Mouse (Mus musculus) MEL (cell line): ENCODE data around the gene Slc13a1.

Experiments used
- CTCF ChIP-seq, 3 experiments: IDR thresholded peaks in 2 of 3; conservative IDR thresholded peaks in 1 of 3; 2 replicates each; pipeline ENCODE4 v1.5.1; 2011 to 2012; ENCODE audit warnings: low read length in 3 of 3, low read depth in 2 of 3, mild to moderate bottlenecking in 2 of 3, improper control_type of control experiment in 1 of 3, inconsistent platforms in 1 of 3, mixed read lengths in 1 of 3, moderate library complexity in 1 of 3; ENCODE audit not compliant: control insufficient read depth in 1 of 3, insufficient read depth in 1 of 3, poor library complexity in 1 of 3, severe bottlenecking in 1 of 3
- ELF1 ChIP-seq: IDR thresholded peaks from 2 replicates; pipeline ENCODE4 v1.6.1; 2014; ENCODE audit warnings: low read depth, mild to moderate bottlenecking, inconsistent platforms, low read length, improper control_type of control experiment, moderate library complexity
- EP300 ChIP-seq, 2 experiments: IDR thresholded peaks; 2 replicates each; pipeline ENCODE4 v1.6.1; 2011; ENCODE audit warnings: improper control_type of control experiment in 2 of 2, low read length in 2 of 2, low read depth in 1 of 2, mild to moderate bottlenecking in 1 of 2
- GATA1 ChIP-seq: IDR thresholded peaks from 2 replicates; pipeline ENCODE4 v1.6.1; 2011; ENCODE audit warnings: low read depth, low read length, improper control_type of control experiment
- JUND ChIP-seq: IDR thresholded peaks from 2 replicates; pipeline ENCODE4 v1.6.1; 2011; ENCODE audit warnings: low read depth, mild to moderate bottlenecking, improper control_type of control experiment, low read length
- MAX ChIP-seq: IDR thresholded peaks from 2 replicates; pipeline ENCODE4 v1.6.1; 2011; ENCODE audit warnings: low read length, improper control_type of control experiment
- MYC ChIP-seq: IDR thresholded peaks from 2 replicates; pipeline ENCODE4 v1.6.1; 2011; ENCODE audit warnings: low read depth, mild to moderate bottlenecking, low read length, improper control_type of control experiment, moderate library complexity
- POLR2A ChIP-seq, 2 experiments: IDR thresholded peaks; 2 replicates each; pipeline ENCODE4 v1.6.1; 2011 to 2012; ENCODE audit warnings: low read length in 2 of 2, mild to moderate bottlenecking in 2 of 2, control low read depth in 1 of 2, improper control_type of control experiment in 1 of 2, low read depth in 1 of 2, moderate library complexity in 1 of 2; ENCODE audit not compliant: control insufficient read depth in 1 of 2, insufficient read depth in 1 of 2, poor library complexity in 1 of 2
- TAL1 ChIP-seq: IDR thresholded peaks from 2 replicates; pipeline ENCODE4 v1.6.1; 2012; ENCODE audit warnings: mild to moderate bottlenecking, inconsistent platforms, low read length, moderate library complexity, mixed read lengths
- USF2 ChIP-seq, 2 experiments: IDR thresholded peaks; 2 replicates each; pipeline ENCODE4 v1.6.1; 2011 to 2012; ENCODE audit warnings: improper control_type of control experiment in 2 of 2, low read length in 2 of 2, borderline replicate concordance in 1 of 2, inconsistent platforms in 1 of 2, low read depth in 1 of 2, mild to moderate bottlenecking in 1 of 2; ENCODE audit not compliant: insufficient read depth in 1 of 2

GRCm38 (mm10) chr6:24173951-24174350 is 6.1 kb upstream of the Slc13a1 start:
- no peak for TF ChIP-seq MYC
- TF ChIP-seq TAL1 = no peak
- TF ChIP-seq MAX = no peak
- TF ChIP-seq USF2 (IDR thresholded peaks at IDR 0.05; ENCODE audit: borderline replicate concordance in 1 of 2, insufficient read depth in 1 of 2, low read depth in 1 of 2, low read length in 2 of 2) = no peak
- no peak for TF ChIP-seq EP300 (IDR thresholded peaks at IDR 0.05; ENCODE audit: low read depth in 1 of 2, low read length in 2 of 2)
- no peak for TF ChIP-seq CTCF (IDR thresholded peaks at IDR 0.05 in 2 of 3, conservative IDR thresholded peaks at IDR 0.05 in 1 of 3; ENCODE audit: control insufficient read depth in 1 of 3, insufficient read depth in 1 of 3, low read depth in 2 of 3, low read length in 3 of 3, poor library complexity in 1 of 3, severe bottlenecking in 1 of 3)
- TF ChIP-seq ELF1 = no peak
- no peak for TF ChIP-seq GATA1
- no peak for TF ChIP-seq JUND
- no peak for TF ChIP-seq POLR2A (IDR thresholded peaks at IDR 0.05; ENCODE audit: control insufficient read depth in 1 of 2, insufficient read depth in 1 of 2, low read depth in 1 of 2, low read length in 2 of 2, poor library complexity in 1 of 2)
